Mouse (Mus musculus): ENCODE measurements around the gene Irx5. TPM values are rescaled to one million over a fixed set of nuclear protein-coding genes. Genes with fewer than 3 reads are reported as not detected.

Irx5 gene
- polyA plus RNA-seq, 2 experiments: 27.5 to 34.1 TPM

DNA sequence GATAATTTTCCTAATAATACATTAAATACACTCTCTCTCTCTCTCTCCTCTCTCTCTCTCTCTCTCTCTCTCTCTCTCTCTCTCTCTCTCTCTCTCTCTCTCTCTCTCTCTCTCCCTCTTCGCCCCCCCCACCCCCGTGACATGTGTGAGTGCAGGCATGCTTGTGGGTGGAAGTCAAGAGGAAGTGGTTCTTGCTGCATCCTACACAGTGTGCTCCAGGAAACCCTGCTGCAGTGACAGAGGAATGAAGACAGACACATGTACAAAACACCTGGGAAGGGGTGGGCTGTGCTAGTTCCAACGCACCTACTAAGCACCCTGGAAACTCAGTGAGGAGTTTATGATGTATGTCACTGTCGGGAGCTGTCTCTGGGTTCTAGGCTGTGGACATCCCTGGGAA lies 28.2 kb upstream of the Irx5 start:
- no peaks in the 10 kb centered on the region for H3K4me1 ChIP-seq (ENCODE audit: control insufficient read depth, insufficient read depth, low read length)
- DNase-seq (ENCODE audit: low spot score) (no peak), ATAC-seq (ENCODE audit: low FRiP score, low read depth) (no peak)
- H3K4me3 ChIP-seq (replicated peaks; ENCODE audit: low read length): no peak overlapping the region
- TF ChIP-seq POLR2A (IDR thresholded peaks at IDR 0.05; ENCODE audit: borderline replicate concordance, extremely low read depth, insufficient read depth, insufficient read length): no peak
- H3K9me3 ChIP-seq (ENCODE audit: control insufficient read depth, low read length): no peaks in the 10 kb centered on the region
- H3K27ac ChIP-seq (replicated peaks; ENCODE audit: low read depth, low read length): no peak overlapping the region
- H3K9ac ChIP-seq (ENCODE audit: low read depth, low read length, severe bottlenecking): no peak overlapping the region
- no peaks in the 10 kb centered on the region for H3K27me3 ChIP-seq (ENCODE audit: control insufficient read depth, insufficient read depth, low read length)
- H3K36me3 ChIP-seq (ENCODE audit: control insufficient read depth, insufficient read depth, low read length): no peaks in the 10 kb centered on the region; the same call in 1 of the 2 replicates
- WGBS: 70% methylated on average over 4 of the region's 4 CpGs
- no peak overlapping the region for H3K4me2 ChIP-seq (replicated peaks; ENCODE audit: low read depth, low read length, severe bottlenecking)

DNA sequence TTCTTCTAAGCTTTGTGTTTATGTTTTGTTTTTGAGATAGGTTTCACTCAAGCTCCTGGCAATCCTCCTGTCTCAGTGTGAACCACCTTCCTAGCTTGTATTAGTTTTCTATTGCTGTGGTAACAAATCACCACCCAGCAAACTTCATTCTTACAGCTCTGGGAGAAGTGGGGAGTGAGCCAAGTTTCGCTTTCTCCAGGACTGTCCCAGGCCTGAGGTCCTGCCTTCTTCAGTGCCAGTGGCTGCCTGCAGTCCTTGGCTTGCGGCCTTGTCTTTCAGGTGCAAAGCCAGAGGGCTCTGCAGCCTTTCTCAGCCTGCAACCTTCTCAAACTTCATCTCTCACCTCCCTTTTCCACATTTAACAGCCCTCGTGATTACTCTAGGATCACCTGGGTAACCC lies 25.6 kb upstream of the Irx5 start:
- Histone ChIP-seq H3K4me1 (ENCODE audit: control insufficient read depth, insufficient read depth, low read length) (no peaks in the 10 kb centered on the region), H3K36me3 (ENCODE audit: control insufficient read depth, insufficient read depth, low read length) (no peaks in the 10 kb centered on the region; the same call in 1 of the 2 replicates), H3K9ac (ENCODE audit: low read depth, low read length, severe bottlenecking) (no peak overlapping the region), H3K27ac (replicated peaks; ENCODE audit: low read depth, low read length) (no peak overlapping the region), H3K27me3 (ENCODE audit: control insufficient read depth, insufficient read depth, low read length) (no peaks in the 10 kb centered on the region), H3K4me2 (replicated peaks; ENCODE audit: low read depth, low read length, severe bottlenecking) (no peak overlapping the region), H3K4me3 (replicated peaks; ENCODE audit: low read length) (no peak overlapping the region), H3K9me3 (ENCODE audit: control insufficient read depth, low read length) (no peaks in the 10 kb centered on the region)
- no peak for ATAC-seq (ENCODE audit: low FRiP score, low read depth)
- WGBS: 56% methylated on average over 3 of the region's 3 CpGs
- no peak for TF ChIP-seq POLR2A (IDR thresholded peaks at IDR 0.05; ENCODE audit: borderline replicate concordance, extremely low read depth, insufficient read depth, insufficient read length)
- DNase-seq (ENCODE audit: low spot score): no peak

DNA sequence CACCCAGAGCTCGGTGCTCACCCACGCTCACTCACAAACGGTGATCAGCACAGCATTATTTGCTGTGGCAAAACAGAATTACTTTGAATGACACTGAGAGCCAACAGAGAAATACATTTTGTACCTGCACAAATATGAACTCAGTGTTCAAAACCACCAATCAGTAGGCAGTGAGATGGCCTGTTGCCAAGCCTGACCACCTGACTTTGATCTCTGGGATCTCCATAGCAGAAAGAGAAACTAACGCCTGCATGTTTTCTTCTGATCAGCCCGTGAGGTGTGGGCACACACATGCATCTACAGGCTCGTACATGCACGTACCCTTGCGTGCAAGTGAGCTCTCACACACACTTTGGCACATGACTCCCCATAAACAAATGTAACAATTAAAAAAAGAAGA lies 24.0 kb upstream of the Irx5 start:
- H3K4me3 ChIP-seq (replicated peaks; ENCODE audit: low read length): no peak overlapping the region

GRCm38 (mm10) chr8:92335079-92335478 lies 22.3 kb upstream of the Irx5 start:
- Histone ChIP-seq H3K36me3 (ENCODE audit: control insufficient read depth, insufficient read depth, low read length) (no peaks in the 10 kb centered on the region), H3K27ac (replicated peaks; ENCODE audit: low read depth, low read length) (no peak overlapping the region), H3K4me2 (replicated peaks; ENCODE audit: low read depth, low read length, severe bottlenecking) (no peak overlapping the region), H3K9me3 (ENCODE audit: control insufficient read depth, low read length) (no peaks in the 10 kb centered on the region), H3K9ac (ENCODE audit: low read depth, low read length, severe bottlenecking) (no peak overlapping the region), H3K27me3 (ENCODE audit: control insufficient read depth, insufficient read depth, low read length) (no peaks in the 10 kb centered on the region), H3K4me3 (replicated peaks; ENCODE audit: low read length) (no peak overlapping the region), H3K4me1 (ENCODE audit: control insufficient read depth, insufficient read depth, low read length) (no peaks in the 10 kb centered on the region)
- no peak for DNase-seq (ENCODE audit: low spot score)
- 52% methylated on average over 7 of the region's 7 CpGs for WGBS
- TF ChIP-seq POLR2A (IDR thresholded peaks at IDR 0.05; ENCODE audit: borderline replicate concordance, extremely low read depth, insufficient read depth, insufficient read length): no peak
- ATAC-seq (ENCODE audit: low FRiP score, low read depth): no peak

More for the DNA sequence above, 24.0 kb upstream of the Irx5 start:
- H3K9me3 ChIP-seq (ENCODE audit: control insufficient read depth, low read length): no peaks in the 10 kb centered on the region
- no peak overlapping the region for H3K27ac ChIP-seq (replicated peaks; ENCODE audit: low read depth, low read length)
- no peaks in the 10 kb centered on the region for H3K27me3 ChIP-seq (ENCODE audit: control insufficient read depth, insufficient read depth, low read length)
- no peak for DNase-seq (ENCODE audit: low spot score)
- no peak for ATAC-seq (ENCODE audit: low FRiP score, low read depth)
- H3K4me2 ChIP-seq (replicated peaks; ENCODE audit: low read depth, low read length, severe bottlenecking): no peak overlapping the region
- no peak overlapping the region for H3K9ac ChIP-seq (ENCODE audit: low read depth, low read length, severe bottlenecking)
- H3K4me1 ChIP-seq (ENCODE audit: control insufficient read depth, insufficient read depth, low read length): no peaks in the 10 kb centered on the region
- 90% methylated on average over 8 of the region's 8 CpGs for WGBS
- no peaks in the 10 kb centered on the region for H3K36me3 ChIP-seq (ENCODE audit: control insufficient read depth, insufficient read depth, low read length)
- TF ChIP-seq POLR2A (IDR thresholded peaks at IDR 0.05; ENCODE audit: borderline replicate concordance, extremely low read depth, insufficient read depth, insufficient read length): no peak

DNA sequence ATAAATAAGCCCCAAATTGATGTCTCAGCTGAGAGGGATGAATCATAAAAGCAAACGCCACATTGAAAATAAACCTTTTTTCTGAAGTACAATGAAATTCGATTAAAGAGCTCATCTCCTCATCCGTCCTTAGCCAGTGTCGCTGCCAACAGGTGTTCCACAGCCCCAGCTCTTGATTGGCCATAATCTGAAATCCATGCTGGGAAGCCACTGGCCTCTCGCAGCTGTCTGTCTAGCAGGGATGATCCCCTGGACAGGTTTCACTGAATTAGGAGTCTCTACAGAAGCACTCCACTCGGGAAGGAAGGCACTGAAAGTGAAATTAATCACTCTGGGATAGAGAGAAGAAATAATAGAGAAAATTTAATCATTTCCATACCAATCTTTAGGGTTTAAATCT lies 21.4 kb upstream of the Irx5 start:
- Histone ChIP-seq H3K4me3 (replicated peaks; ENCODE audit: low read length) (no peak overlapping the region), H3K27ac (replicated peaks; ENCODE audit: low read depth, low read length) (no peak overlapping the region), H3K27me3 (ENCODE audit: control insufficient read depth, insufficient read depth, low read length) (no peaks in the 10 kb centered on the region), H3K4me2 (replicated peaks; ENCODE audit: low read depth, low read length, severe bottlenecking) (no peak overlapping the region), H3K9ac (ENCODE audit: low read depth, low read length, severe bottlenecking) (no peak overlapping the region), H3K9me3 (ENCODE audit: control insufficient read depth, low read length) (no peaks in the 10 kb centered on the region), H3K36me3 (ENCODE audit: control insufficient read depth, insufficient read depth, low read length) (no peaks in the 10 kb centered on the region), H3K4me1 (ENCODE audit: control insufficient read depth, insufficient read depth, low read length) (no peaks in the 10 kb centered on the region)
- TF ChIP-seq POLR2A (IDR thresholded peaks at IDR 0.05; ENCODE audit: borderline replicate concordance, extremely low read depth, insufficient read depth, insufficient read length): no peak
- DNase-seq (ENCODE audit: low spot score) (no peak), ATAC-seq (ENCODE audit: low FRiP score, low read depth) (no peak)
- 46% methylated on average over 6 of the region's 6 CpGs for WGBS

DNA sequence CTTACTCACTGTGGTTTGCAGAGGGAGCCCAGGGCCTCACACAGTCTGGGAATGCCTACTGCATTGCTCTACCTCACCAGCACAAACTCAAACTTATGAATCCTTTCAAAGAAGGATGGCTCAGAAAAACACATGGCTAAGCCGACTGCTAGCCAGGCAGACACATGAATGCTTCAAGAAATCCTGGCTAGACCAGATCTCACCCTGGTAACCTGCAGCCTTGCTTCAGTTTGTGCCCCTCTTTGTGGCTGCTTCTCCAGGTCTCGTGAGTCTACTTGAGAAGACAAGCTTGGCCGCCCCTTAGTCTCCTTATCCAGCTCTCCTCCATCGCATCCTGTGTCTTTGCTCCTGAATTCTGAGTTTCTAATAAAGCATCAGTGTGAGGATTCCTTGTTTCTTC lies 13.9 kb upstream of the Irx5 start:
- Histone ChIP-seq H3K9me3 (ENCODE audit: control insufficient read depth, low read length) (no peaks in the 10 kb centered on the region), H3K27me3 (ENCODE audit: control insufficient read depth, insufficient read depth, low read length) (peaks cover 1% of the 10 kb centered on the region; the same call in 1 of the 2 replicates), H3K4me2 (replicated peaks; ENCODE audit: low read depth, low read length, severe bottlenecking) (no peak overlapping the region), H3K36me3 (ENCODE audit: control insufficient read depth, insufficient read depth, low read length) (no peaks in the 10 kb centered on the region; the same call in 1 of the 2 replicates), H3K27ac (replicated peaks; ENCODE audit: low read depth, low read length) (no peak overlapping the region), H3K9ac (ENCODE audit: low read depth, low read length, severe bottlenecking) (no peak overlapping the region), H3K4me3 (replicated peaks; ENCODE audit: low read length) (no peak overlapping the region), H3K4me1 (ENCODE audit: control insufficient read depth, insufficient read depth, low read length) (no peaks in the 10 kb centered on the region)
- 91% methylated on average over 4 of the region's 4 CpGs for WGBS
- no peak for TF ChIP-seq POLR2A (IDR thresholded peaks at IDR 0.05; ENCODE audit: borderline replicate concordance, extremely low read depth, insufficient read depth, insufficient read length)
- ATAC-seq (ENCODE audit: low FRiP score, low read depth): no peak
- no peak for DNase-seq (ENCODE audit: low spot score)
